Mouse (Mus musculus): Measurements from ENCODE around the gene Mapk8ip3. TPM values are rescaled to one million over a fixed set of nuclear protein-coding genes. Genes with fewer than 3 reads are reported as not detected.

Mapk8ip3 gene
- polyA plus RNA-seq, 1 experiment from 2014 or later = 55.8 TPM

Other genes starting within 250 kb of the Mapk8ip3 start
- gene Syngr3, start 247.0 kb downstream of the Mapk8ip3 start, polyA plus RNA-seq (2016; fragmentation: Nextera tagmentation; extraction: Ambion mirVana) = 8.4 and 10.5 TPM in 2 replicates
- 47.9 and 48.0 TPM in 2 replicates for gene Gfer, start 240.8 kb downstream of the Mapk8ip3 start, polyA plus RNA-seq (2016; fragmentation: Nextera tagmentation; extraction: Ambion mirVana)
- 3.0 and 5.5 TPM in 2 replicates for gene Noxo1, start 240.7 kb downstream of the Mapk8ip3 start, polyA plus RNA-seq (2016; fragmentation: Nextera tagmentation; extraction: Ambion mirVana)
- 93.9 and 94.2 TPM in 2 replicates for gene Tbl3, start 229.3 kb downstream of the Mapk8ip3 start, polyA plus RNA-seq (2016; fragmentation: Nextera tagmentation; extraction: Ambion mirVana)
- gene Rnf151, start 218.9 kb downstream of the Mapk8ip3 start, polyA plus RNA-seq (2016; fragmentation: Nextera tagmentation; extraction: Ambion mirVana) = 0.22 TPM in 1 of 2 replicates, not detected in the other
- gene Rps2, start 218.9 kb downstream of the Mapk8ip3 start, polyA plus RNA-seq (2016; fragmentation: Nextera tagmentation; extraction: Ambion mirVana) = 1,116 and 1,117 TPM in 2 replicates
- 209 and 223 TPM in 2 replicates for gene Ndufb10, start 212.5 kb downstream of the Mapk8ip3 start, polyA plus RNA-seq (2016; fragmentation: Nextera tagmentation; extraction: Ambion mirVana)
- gene Rpl3l, start 209.2 kb downstream of the Mapk8ip3 start, polyA plus RNA-seq (2016; fragmentation: Nextera tagmentation; extraction: Ambion mirVana) = not detected in 2 replicates
- gene Msrb1, start 200.3 kb downstream of the Mapk8ip3 start, polyA plus RNA-seq (2016; fragmentation: Nextera tagmentation; extraction: Ambion mirVana) = 23.6 and 25.6 TPM in 2 replicates
- 9.2 and 10.7 TPM in 2 replicates for gene Hs3st6, start 184.0 kb downstream of the Mapk8ip3 start, polyA plus RNA-seq (2016; fragmentation: Nextera tagmentation; extraction: Ambion mirVana)
- gene Meiob, start 132.7 kb downstream of the Mapk8ip3 start, polyA plus RNA-seq (2016; fragmentation: Nextera tagmentation; extraction: Ambion mirVana) = not detected in 2 replicates
- gene Hagh, start 96.8 kb downstream of the Mapk8ip3 start, polyA plus RNA-seq (2016; fragmentation: Nextera tagmentation; extraction: Ambion mirVana) = 24.2 and 26.1 TPM in 2 replicates
- 21.3 and 23.2 TPM in 2 replicates for gene Fahd1, start 86.6 kb downstream of the Mapk8ip3 start, polyA plus RNA-seq (2016; fragmentation: Nextera tagmentation; extraction: Ambion mirVana)
- gene Igfals, start 71.0 kb downstream of the Mapk8ip3 start, polyA plus RNA-seq (2016; fragmentation: Nextera tagmentation; extraction: Ambion mirVana) = 0.22 and 0.28 TPM in 2 replicates
- gene Nubp2, start 50.6 kb downstream of the Mapk8ip3 start, polyA plus RNA-seq (2016; fragmentation: Nextera tagmentation; extraction: Ambion mirVana) = 49.7 and 53.6 TPM in 2 replicates
- gene Spsb3, start 50.3 kb downstream of the Mapk8ip3 start, polyA plus RNA-seq (2016; fragmentation: Nextera tagmentation; extraction: Ambion mirVana) = 43.3 and 43.8 TPM in 2 replicates
- 38.7 and 42.4 TPM in 2 replicates for gene Eme2, start 41.9 kb downstream of the Mapk8ip3 start, polyA plus RNA-seq (2016; fragmentation: Nextera tagmentation; extraction: Ambion mirVana)
- gene Mrps34, start 41.9 kb downstream of the Mapk8ip3 start, polyA plus RNA-seq (2016; fragmentation: Nextera tagmentation; extraction: Ambion mirVana) = 99.6 and 107 TPM in 2 replicates
- gene Nme3, start 40.5 kb downstream of the Mapk8ip3 start, polyA plus RNA-seq (2016; fragmentation: Nextera tagmentation; extraction: Ambion mirVana) = 44.8 and 46.1 TPM in 2 replicates
- 270 and 277 TPM in 2 replicates for gene Jpt2, start 23.7 kb upstream of the Mapk8ip3 start, polyA plus RNA-seq (2016; fragmentation: Nextera tagmentation; extraction: Ambion mirVana)
- 10.5 and 12.0 TPM in 2 replicates for gene Cramp1l, start 78.8 kb upstream of the Mapk8ip3 start, polyA plus RNA-seq (2016; fragmentation: Nextera tagmentation; extraction: Ambion mirVana)
- 29.0 and 29.8 TPM in 2 replicates for gene Ift140, start 79.1 kb upstream of the Mapk8ip3 start, polyA plus RNA-seq (2016; fragmentation: Nextera tagmentation; extraction: Ambion mirVana)
- gene Tmem204, start 146.6 kb upstream of the Mapk8ip3 start, polyA plus RNA-seq (2016; fragmentation: Nextera tagmentation; extraction: Ambion mirVana) = 13.2 and 15.5 TPM in 2 replicates
- 49.1 and 51.0 TPM in 2 replicates for gene Telo2, start 179.0 kb upstream of the Mapk8ip3 start, polyA plus RNA-seq (2016; fragmentation: Nextera tagmentation; extraction: Ambion mirVana)
- gene Ptx4, start 183.8 kb upstream of the Mapk8ip3 start, polyA plus RNA-seq (2016; fragmentation: Nextera tagmentation; extraction: Ambion mirVana) = 0.48 and 0.88 TPM in 2 replicates
- gene Clcn7, start 196.4 kb upstream of the Mapk8ip3 start, polyA plus RNA-seq (2016; fragmentation: Nextera tagmentation; extraction: Ambion mirVana) = 27.1 and 27.4 TPM in 2 replicates
- not detected in 2 replicates for gene Ccdc154, start 225.5 kb upstream of the Mapk8ip3 start, polyA plus RNA-seq (2016; fragmentation: Nextera tagmentation; extraction: Ambion mirVana)
- gene Gm38655, start 238.5 kb upstream of the Mapk8ip3 start, polyA plus RNA-seq (2016; fragmentation: Nextera tagmentation; extraction: Ambion mirVana) = not detected in 2 replicates
- gene BC003965, start 247.6 kb upstream of the Mapk8ip3 start, polyA plus RNA-seq (2016; fragmentation: Nextera tagmentation; extraction: Ambion mirVana) = 35.1 and 35.3 TPM in 2 replicates

All from embryonic facial prominence, embryonic 12.5 days (tissue).